Mouse (Mus musculus): ENCODE measurements at regions not wholly inside any gene's neighbourhood (a gene's known extent, or its start where the extent isn't known, plus 50 kb on each side); places are given as distances from the start of the nearest gene placed in this dataset.

DNA sequence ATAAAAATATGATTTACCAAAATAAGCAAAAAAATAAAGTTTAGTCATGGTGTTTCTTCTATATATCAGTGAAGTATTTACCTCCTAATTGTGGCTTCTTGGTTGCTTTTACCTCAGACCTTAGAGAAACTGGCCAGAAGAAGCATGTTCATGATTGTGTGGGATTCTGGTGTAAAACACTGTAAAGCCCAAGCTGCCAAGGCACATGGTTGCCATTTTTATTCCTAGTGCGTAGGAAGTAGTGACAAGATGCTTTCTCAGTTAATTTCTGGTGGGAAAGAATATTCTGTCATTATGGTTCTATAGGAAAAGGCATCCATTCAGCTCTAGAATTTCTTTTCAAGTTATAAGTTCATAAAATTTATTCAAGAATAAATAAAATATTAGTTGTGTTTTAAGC lies 805.2 kb downstream of the Olfm4 start:
- Histone ChIP-seq H3K9ac (no peak overlapping the region), H3K27me3 (no peaks in the 10 kb centered on the region), H3K4me3 (no peak overlapping the region), H3K27ac (replicated peaks) (no peak overlapping the region), H3K4me1 (replicated peaks) (no peaks in the 10 kb centered on the region), H3K9me3 (no peaks in the 10 kb centered on the region), H3K36me3 (no peaks in the 10 kb centered on the region), H3K4me2 (no peak overlapping the region)
- no peak for ATAC-seq (ENCODE audit: low read depth)
- 90% methylated on average over 1 of the region's 1 CpGs for WGBS

DNA sequence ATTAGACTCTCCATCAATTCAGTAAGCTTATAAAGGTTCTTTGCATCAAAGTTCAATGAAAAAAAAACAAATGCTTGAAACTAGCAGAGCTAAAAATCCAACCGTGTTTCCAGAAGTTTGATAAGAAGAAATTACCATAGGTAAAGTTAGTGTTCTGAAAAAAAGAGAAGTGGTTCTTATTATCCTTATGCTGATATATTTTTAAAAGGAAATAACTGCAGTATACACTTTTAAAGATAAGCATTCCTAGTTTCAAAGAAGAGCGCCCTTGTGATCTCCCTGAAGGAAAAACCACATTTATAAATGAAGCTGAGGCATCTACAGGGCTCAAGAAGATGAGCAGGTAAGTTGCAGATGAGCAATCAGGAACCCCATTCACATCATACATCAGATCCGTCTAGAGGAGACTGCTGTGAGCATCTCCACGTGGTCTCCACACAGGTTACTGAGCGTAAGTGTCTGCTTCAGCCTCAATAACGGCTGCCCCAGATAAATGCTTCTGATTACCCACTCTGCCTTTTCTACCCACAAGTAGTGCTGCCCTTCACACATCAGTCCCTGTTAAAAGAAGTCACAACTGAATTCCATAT lies 815.6 kb downstream of the Olfm4 start:
- no peak overlapping the region for H3K27ac ChIP-seq (replicated peaks)
- H3K36me3 ChIP-seq, result no peaks in the 10 kb centered on the region
- 89% methylated on average over 6 of the region's 6 CpGs for WGBS

DNA sequence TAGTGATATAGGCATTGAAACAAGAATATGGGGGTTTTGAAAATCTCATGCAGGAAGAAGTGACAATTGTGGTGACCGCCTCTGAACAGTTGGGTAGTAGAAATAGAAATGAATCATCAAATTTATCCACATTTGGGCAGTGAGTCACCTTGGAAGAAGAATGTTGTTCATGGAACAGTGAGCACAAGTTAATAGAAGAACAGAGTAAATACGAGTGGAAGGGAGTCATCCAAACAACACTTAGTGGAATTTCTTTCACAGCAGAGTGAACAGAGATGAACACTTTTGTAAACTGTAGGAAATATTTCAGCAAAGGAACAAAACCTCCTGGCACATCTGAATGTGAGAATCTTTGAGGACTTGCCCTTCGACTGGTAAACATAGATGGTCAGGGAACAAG lies 846.6 kb downstream of the Olfm4 start:
- Histone ChIP-seq H3K9ac (no peak overlapping the region), H3K4me2 (no peak overlapping the region), H3K27ac (replicated peaks) (no peak overlapping the region), H3K27me3 (no peaks in the 10 kb centered on the region), H3K9me3 (no peaks in the 10 kb centered on the region), H3K4me3 (no peak overlapping the region), H3K4me1 (replicated peaks) (no peaks in the 10 kb centered on the region), H3K36me3 (no peaks in the 10 kb centered on the region)
- 81% methylated on average over 3 of the region's 3 CpGs for WGBS
- ATAC-seq (ENCODE audit: low read depth), result no peak

More for the DNA sequence above, 815.6 kb downstream of the Olfm4 start:
- Histone ChIP-seq H3K4me1 (replicated peaks) (no peaks in the 10 kb centered on the region), H3K9ac (no peak overlapping the region), H3K9me3 (no peaks in the 10 kb centered on the region), H3K27me3 (no peaks in the 10 kb centered on the region), H3K4me3 (no peak overlapping the region), H3K4me2 (no peak overlapping the region)
- no peak for ATAC-seq (ENCODE audit: low read depth)

DNA sequence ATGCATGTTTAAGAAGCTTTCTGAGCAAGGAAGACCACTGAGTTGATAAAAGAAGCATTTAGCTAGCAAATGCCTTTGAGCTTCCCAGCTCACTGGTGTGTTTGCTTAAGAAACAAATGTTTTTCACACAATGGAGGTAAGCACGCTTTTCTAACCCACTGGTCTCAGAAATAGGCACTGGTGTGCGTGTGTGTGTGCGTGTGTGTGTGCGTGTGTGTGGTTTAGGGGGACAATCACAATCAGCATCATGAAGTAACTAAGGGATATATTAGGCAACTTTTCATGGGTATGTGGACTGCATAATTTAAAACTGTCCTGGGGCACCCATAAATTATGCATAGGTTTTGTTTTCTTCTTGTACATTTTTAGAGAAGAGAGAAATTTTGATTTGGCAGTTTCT lies 860.7 kb downstream of the Olfm4 start:
- Histone ChIP-seq H3K4me1 (replicated peaks) (peaks cover 13% of the 10 kb centered on the region), H3K9ac (no peak overlapping the region), H3K27me3 (no peaks in the 10 kb centered on the region), H3K9me3 (no peaks in the 10 kb centered on the region), H3K4me3 (no peak overlapping the region), H3K36me3 (no peaks in the 10 kb centered on the region), H3K4me2 (no peak overlapping the region), H3K27ac (replicated peaks) (no peak overlapping the region)
- 76% methylated on average over 4 of the region's 4 CpGs for WGBS
- no peak for ATAC-seq (ENCODE audit: low read depth)

DNA sequence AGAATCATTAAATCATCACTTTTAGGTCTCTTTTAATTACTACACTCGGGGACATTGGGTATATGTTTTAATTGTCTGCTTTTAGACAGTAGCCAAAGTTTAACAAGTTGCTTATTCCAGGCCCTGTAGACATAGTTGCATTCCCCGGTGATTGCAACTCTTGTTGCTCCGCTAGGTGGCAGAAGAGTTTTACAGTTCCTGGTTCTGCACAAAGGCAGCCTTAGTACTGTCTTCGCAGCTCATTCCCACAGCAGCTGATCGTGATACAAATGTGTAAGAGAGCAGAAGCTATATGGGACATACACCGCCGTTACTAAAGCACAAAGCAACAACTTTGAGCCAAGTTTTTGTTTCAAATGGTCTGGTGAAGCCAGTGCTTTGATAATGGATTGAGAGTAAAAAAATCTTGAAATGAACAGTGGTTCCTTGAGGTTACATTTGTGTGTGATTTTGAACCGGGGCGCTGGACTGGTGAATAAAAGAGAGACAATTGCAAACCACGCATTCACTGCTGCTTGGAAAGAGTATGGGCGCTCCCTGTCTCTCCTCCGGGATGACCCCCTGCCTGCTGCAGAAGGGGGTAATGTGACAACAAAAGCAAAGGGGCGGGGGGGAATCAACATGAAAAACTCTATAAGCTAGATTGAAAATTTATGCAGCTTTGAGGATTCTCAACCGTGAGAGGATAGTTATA lies 861.8 kb downstream of the Olfm4 start:
- Histone ChIP-seq H3K36me3 (no peaks in the 10 kb centered on the region), H3K9ac (peak overlapping the region; percentile 41), H3K27ac (replicated peaks) (peak overlapping the region; percentile 69), H3K9me3 (no peaks in the 10 kb centered on the region), H3K4me2 (peak overlapping the region; percentile 47), H3K27me3 (no peaks in the 10 kb centered on the region), H3K4me3 (peak overlapping the region; percentile 20), H3K4me1 (replicated peaks) (peaks cover 13% of the 10 kb centered on the region)
- peak; percentile 87 for ATAC-seq (ENCODE audit: low read depth)
- 19% methylated on average over 14 of the region's 14 CpGs for WGBS

DNA sequence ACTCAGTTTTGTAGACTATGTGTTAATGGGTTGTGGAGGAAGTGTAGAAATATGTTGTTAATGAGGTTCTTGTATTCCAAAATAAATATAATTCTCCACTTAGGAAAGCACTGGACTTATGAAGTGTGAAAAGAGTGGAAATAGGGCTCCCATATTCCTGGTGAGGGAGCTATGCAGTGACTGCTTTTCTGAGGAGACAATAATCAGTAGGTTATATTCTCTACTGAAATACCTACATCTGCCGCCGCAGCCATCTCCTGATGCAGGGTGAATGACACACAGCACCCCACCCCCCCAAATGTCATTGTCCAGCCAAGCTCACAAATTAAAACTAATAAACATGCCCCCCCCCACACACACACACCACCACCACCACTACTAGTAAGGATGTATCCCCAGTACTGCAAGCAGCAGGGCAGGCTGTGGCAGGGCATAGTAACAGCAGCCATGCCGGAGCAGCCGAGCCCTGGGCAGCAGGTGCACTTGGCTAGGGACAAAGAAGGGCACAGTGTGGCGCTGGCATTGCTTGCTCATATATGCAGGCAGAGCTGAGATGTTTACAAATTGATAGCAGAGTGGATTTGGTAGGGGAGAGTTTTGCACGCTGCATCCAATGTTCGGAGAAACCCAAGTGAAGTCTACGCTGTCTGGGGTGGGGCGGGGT lies 862.7 kb downstream of the Olfm4 start:
- H3K4me2 ChIP-seq, result peak overlapping the region; percentile 47
- peak overlapping the region; percentile 42; the same call in 1 of the 2 replicates for H3K27ac ChIP-seq (replicated peaks)
- H3K27me3 ChIP-seq, result no peaks in the 10 kb centered on the region
- H3K9me3 ChIP-seq, result no peaks in the 10 kb centered on the region
- peak; percentile 79 for ATAC-seq (ENCODE audit: low read depth)
- H3K36me3 ChIP-seq, result no peaks in the 10 kb centered on the region
- H3K9ac ChIP-seq, result peak overlapping the region; percentile 52; the same call in 1 of the 2 replicates
- WGBS, result 72% methylated on average over 9 of the region's 9 CpGs
- peaks cover 13% of the 10 kb centered on the region for H3K4me1 ChIP-seq (replicated peaks)
- no peak overlapping the region for H3K4me3 ChIP-seq
